Mouse (Mus musculus) lung, embryonic 14.5 days (tissue): Measurements from ENCODE around the gene Mdga1. TPM values are rescaled to one million over a fixed set of nuclear protein-coding genes. Genes with fewer than 3 reads are reported as not detected.

Source experiments
- ATAC-seq: fragments of 200-750 bp; cut with Nextera tagmentation; 2 replicates; pipeline ENCODE4 v1.8.0; 2017; ENCODE audit warnings: mild to moderate bottlenecking, moderate TSS enrichment, moderate library complexity; ENCODE audit not compliant: insufficient read depth
- DNase-seq: peaks from one replicate; pipeline ENCODE4 v3.0.0-alpha.2; 2015
- H3K27ac ChIP-seq: fragments of 300-500 bp; sonication (generic); 2 replicates; pipeline ENCODE4 v1.5.1; 2014; ENCODE audit warnings: low read depth, mild to moderate bottlenecking, moderate library complexity
- H3K27me3 ChIP-seq: fragments of 300-500 bp; sonication (generic); 2 replicates; pipeline ENCODE4 v1.6.1; 2014; ENCODE audit warnings: low read length, control low read depth; ENCODE audit not compliant: insufficient read depth
- H3K36me3 ChIP-seq: fragments of 300-500 bp; sonication (generic); 2 replicates; pipeline ENCODE4 v1.6.1; 2014; ENCODE audit warnings: control low read depth; ENCODE audit not compliant: insufficient read depth
- H3K4me1 ChIP-seq: fragments of 300-500 bp; sonication (generic); 2 replicates; pipeline ENCODE4 v1.6.1; 2014; ENCODE audit warnings: antibody characterized with exemption, control low read depth; ENCODE audit not compliant: insufficient read depth
- H3K4me2 ChIP-seq: fragments of 300-500 bp; sonication (generic); 2 replicates; pipeline ENCODE4 v1.6.1; 2014; ENCODE audit warnings: mild to moderate bottlenecking
- H3K4me3 ChIP-seq: fragments of 300-500 bp; sonication (generic); 2 replicates; pipeline ENCODE4 v1.5.1; 2014; ENCODE audit warnings: low read depth, low read length
- H3K9ac ChIP-seq: fragments of 300-500 bp; sonication (generic); 2 replicates; pipeline ENCODE4 v1.6.1; 2014
- H3K9me3 ChIP-seq: fragments of 300-500 bp; sonication (generic); 2 replicates; pipeline ENCODE4 v1.6.1; 2016; ENCODE audit warnings: low read depth, low read length, control low read depth
- CTCF ChIP-seq: IDR thresholded peaks from 2 replicates; pipeline ENCODE4 v1.5.1; 2016; ENCODE audit warnings: antibody characterized with exemption, low read depth
- WGBS: fragments of 180-500 bp; shearing (Covaris S2); extraction: QIAGEN DNeasy Blood & Tissue Kit; methylation state at CpG from one replicate; pipeline ENCODE4 v1.1.7; 2014; 5-methylcytosine and 5-hydroxymethylcytosine counted together
- polyA plus RNA-seq: library from polyadenylated mRNA; unstranded; fragments of >200 nt; fragmentation: Nextera tagmentation; extraction: Ambion mirVana; gene quantifications from 2 replicates; pipeline ENCODE4 v1.2.1, GENCODE M21; 2014

Gene Mdga1
- polyA plus RNA-seq, 1 experiment from 2014 or later: 8.9 TPM

DNA sequence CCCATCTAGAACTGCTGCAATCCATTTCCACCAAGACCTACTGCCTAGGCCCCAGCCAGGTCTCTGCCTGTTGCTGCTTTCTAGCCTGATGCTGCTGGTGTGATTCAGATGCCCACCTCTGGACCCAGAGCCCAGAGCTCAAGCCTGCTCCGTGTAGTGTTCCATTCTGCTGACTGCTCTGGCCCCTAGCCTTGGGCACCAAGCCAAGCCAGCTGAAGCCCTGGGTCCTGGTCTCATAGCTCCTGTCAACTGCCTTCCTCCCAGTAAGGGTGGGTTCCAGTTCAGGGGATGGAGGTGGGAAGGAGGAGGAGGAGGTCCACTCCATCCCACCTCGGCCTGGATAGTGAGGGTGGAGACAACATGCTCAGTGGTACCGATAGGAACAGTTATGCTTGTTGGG, 150.3 kb downstream of the Mdga1 start:
- Histone ChIP-seq H3K4me3 (no peak overlapping the region), H3K9me3 (no peaks in the 10 kb centered on the region), H3K27ac (no peak overlapping the region), H3K4me1 (peaks cover 14% of the 10 kb centered on the region; the same call in 1 of the 2 replicates), H3K9ac (no peak overlapping the region), H3K4me2 (no peak overlapping the region), H3K27me3 (no peaks in the 10 kb centered on the region), H3K36me3 (no peaks in the 10 kb centered on the region)
- DNase-seq (peak; percentile 27), ATAC-seq (no peak)
- WGBS: 69% methylated on average over 3 of the region's 3 CpGs
- TF ChIP-seq CTCF: no peak

DNA sequence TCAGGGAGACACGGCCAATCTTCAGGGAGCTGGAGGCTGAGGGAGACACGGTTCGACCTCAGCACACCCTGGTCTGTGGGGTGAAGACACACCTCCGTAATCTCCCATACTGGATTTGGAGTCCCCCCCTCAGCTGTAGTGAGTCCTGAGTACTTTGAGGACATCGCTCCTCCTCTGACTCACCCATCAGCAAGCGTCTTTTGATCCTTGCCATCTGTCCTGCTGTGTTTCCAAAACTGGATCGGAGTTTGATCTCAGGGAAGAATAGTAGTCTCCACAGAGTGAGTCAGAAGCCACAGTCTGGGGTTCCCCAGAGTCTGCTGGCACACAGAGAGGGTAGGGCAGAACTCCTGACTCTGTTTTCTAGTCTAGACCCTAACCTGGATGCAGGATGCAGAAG, 150.9 kb downstream of the Mdga1 start:
- no peaks in the 10 kb centered on the region for H3K9me3 ChIP-seq
- H3K9ac ChIP-seq: no peak overlapping the region
- no peak overlapping the region for H3K27ac ChIP-seq
- no peak overlapping the region for H3K4me3 ChIP-seq
- H3K36me3 ChIP-seq: no peaks in the 10 kb centered on the region
- WGBS: 47% methylated on average over 7 of the region's 7 CpGs
- H3K4me1 ChIP-seq: peaks cover 11% of the 10 kb centered on the region; the same call in 1 of the 2 replicates
- H3K4me2 ChIP-seq: no peak overlapping the region
- no peaks in the 10 kb centered on the region for H3K27me3 ChIP-seq
- DNase-seq (peak; percentile 78), ATAC-seq (peak; percentile 52; the same call in 1 of the 2 replicates)
- no peak for TF ChIP-seq CTCF

DNA sequence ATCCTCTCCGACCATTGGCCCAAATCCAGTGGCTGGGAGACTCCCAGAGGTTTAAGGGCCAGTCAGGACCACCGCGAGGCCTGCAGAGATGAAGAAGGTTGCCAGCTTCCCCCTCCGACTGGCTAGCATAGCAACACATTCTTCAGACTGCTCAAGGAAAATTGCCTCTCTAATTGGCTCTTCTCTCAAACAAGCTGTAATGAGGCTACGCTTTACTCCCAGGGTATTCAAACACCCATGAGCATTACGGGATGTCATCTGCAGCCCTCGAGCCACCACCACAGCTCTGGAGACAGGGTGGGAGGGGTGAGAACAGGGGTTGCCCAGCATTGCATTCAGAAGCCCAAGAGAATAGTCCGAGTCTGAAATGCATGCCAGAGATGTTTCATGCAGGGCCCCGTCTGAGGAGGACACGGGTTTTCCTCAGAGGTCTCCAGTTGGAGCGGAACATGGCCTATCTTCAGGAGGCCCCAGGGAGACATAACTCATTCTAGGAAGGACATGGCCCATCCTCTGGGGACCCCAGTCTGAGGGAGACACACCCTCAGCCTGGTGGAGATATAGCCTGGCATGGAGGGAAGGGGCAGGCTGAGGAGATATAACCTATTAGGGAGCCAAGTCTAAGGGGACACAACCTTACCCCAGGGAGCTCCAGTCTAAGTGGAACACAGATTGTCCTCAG, 151.5 kb downstream of the Mdga1 start:
- WGBS: 59% methylated on average over 11 of the region's 11 CpGs
- Histone ChIP-seq H3K9me3 (no peaks in the 10 kb centered on the region), H3K9ac (no peak overlapping the region), H3K27me3 (no peaks in the 10 kb centered on the region), H3K4me3 (no peak overlapping the region), H3K36me3 (no peaks in the 10 kb centered on the region), H3K4me2 (no peak overlapping the region), H3K4me1 (peaks cover 6% of the 10 kb centered on the region; the same call in 1 of the 2 replicates), H3K27ac (no peak overlapping the region)
- DNase-seq (peak; percentile 14), ATAC-seq (peak; percentile 38; the same call in 1 of the 2 replicates)
- no peak for TF ChIP-seq CTCF

DNA sequence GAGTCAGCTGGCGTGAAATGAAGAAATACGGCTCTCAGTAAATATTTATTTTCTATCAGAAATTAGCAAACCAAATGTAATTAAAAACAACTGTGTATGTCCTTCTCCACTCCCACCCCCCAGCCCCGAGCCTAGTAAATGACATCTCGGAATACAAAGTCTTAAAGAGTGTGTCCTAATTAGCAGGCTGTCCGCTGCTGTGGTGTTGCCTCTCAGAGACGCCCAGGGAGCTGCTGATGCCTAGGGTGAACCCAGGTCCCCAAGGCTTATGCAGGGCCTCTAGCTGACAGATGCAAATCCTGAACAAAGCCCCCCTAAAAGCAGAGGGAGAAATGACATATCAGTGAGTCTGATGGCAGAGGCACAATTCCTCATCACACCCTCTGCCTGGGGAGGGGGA, 155.1 kb downstream of the Mdga1 start:
- Histone ChIP-seq H3K4me3 (no peak overlapping the region), H3K9ac (no peak overlapping the region), H3K27ac (no peak overlapping the region), H3K9me3 (no peaks in the 10 kb centered on the region), H3K36me3 (no peaks in the 10 kb centered on the region), H3K4me1 (peaks cover 6% of the 10 kb centered on the region; the same call in 1 of the 2 replicates), H3K27me3 (no peaks in the 10 kb centered on the region), H3K4me2 (no peak overlapping the region)
- TF ChIP-seq CTCF: no peak
- WGBS: 35% methylated on average over 6 of the region's 6 CpGs
- DNase-seq (no peak), ATAC-seq (no peak)

DNA sequence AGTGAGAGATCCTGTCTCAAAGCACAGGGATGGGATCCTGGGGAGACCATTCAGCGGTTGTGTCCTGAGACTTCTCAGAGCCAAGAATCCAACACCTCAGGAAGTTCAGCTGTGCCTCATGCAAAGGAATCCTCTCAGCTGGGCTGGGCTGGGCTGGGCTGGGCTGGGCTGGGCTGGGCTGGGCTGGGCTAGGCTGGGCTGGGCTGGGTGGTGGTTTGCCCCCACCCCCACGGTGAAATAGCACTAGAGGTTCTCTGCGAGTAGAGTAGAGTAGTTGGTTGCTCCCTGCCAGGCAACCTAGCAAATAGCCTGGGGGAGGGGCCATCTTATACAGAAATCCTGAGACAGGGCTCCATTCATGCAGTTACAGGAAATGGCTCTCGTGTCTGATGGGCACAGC, 156.6 kb downstream of the Mdga1 start:
- 8% methylated on average over 4 of the region's 4 CpGs for WGBS
- DNase-seq (peak; percentile 12), ATAC-seq (no peak)
- H3K9me3 ChIP-seq: no peaks in the 10 kb centered on the region
- H3K4me3 ChIP-seq: no peak overlapping the region
- H3K4me2 ChIP-seq: no peak overlapping the region
- H3K36me3 ChIP-seq: no peaks in the 10 kb centered on the region
- no peak overlapping the region for H3K9ac ChIP-seq
- no peak for TF ChIP-seq CTCF
- no peaks in the 10 kb centered on the region for H3K27me3 ChIP-seq
- H3K27ac ChIP-seq: no peak overlapping the region
- H3K4me1 ChIP-seq: 0 out of 2 replicates have a peak, but pooled peaks cover under 1% of the 10 kb centered on the region

DNA sequence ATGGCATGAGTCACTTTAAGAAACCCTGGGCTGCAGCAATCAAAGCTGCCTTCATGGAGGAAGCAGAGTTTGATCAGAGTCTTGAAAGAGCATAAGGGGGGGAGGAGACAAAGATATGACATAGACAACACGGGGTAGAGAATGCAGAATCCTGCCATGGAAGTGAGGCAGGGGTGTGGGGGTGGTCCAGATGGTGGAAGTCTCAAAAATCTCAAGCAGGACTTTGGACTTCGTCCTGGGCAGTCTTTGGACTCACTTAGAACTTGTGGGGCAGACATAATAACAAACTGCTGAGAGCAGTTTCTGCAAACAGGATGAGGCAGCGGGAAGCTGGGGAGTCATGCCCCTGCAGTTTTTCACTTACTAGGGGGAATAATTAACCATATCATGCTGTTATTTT, 166.3 kb downstream of the Mdga1 start:
- H3K4me1 ChIP-seq: no peaks in the 10 kb centered on the region
- no peak for TF ChIP-seq CTCF
- WGBS: 57% methylated on average over 3 of the region's 3 CpGs

DNA sequence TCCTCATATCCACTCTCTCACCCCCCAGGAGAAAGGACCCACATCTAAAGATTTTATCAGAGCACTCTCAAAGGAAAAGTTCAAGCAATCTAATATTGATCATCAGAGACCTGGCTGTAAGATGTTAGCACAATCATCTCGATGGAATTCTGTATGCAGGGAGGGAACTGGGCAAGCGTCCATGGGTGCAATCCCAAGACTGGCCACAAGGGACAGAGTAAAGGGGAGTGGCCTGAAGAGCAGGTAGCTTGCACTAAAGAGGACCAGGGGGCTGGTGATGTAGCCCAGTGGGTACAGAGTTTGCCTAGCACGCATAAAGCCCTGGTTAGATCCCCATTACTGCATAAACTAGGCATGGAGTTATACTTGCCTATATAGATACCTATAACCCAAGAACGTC, 168.5 kb downstream of the Mdga1 start:
- WGBS: 27% methylated on average over 4 of the region's 4 CpGs
- ATAC-seq (no peak), DNase-seq (peak; percentile 79)
- Histone ChIP-seq H3K4me2 (no peak overlapping the region), H3K4me1 (no peaks in the 10 kb centered on the region), H3K27ac (no peak overlapping the region), H3K4me3 (no peak overlapping the region), H3K9me3 (0 out of 2 replicates have a peak, but pooled peaks cover 4% of the 10 kb centered on the region), H3K36me3 (no peaks in the 10 kb centered on the region), H3K27me3 (no peaks in the 10 kb centered on the region), H3K9ac (no peak overlapping the region)
- peak; percentile 78 for TF ChIP-seq CTCF

More for the DNA sequence above, 166.3 kb downstream of the Mdga1 start:
- H3K4me2 ChIP-seq: no peak overlapping the region
- ATAC-seq (no peak), DNase-seq (no peak)
- H3K9ac ChIP-seq: no peak overlapping the region
- H3K27ac ChIP-seq: no peak overlapping the region
- no peaks in the 10 kb centered on the region for H3K27me3 ChIP-seq
- no peaks in the 10 kb centered on the region for H3K36me3 ChIP-seq
- H3K4me3 ChIP-seq: no peak overlapping the region
- H3K9me3 ChIP-seq: 0 out of 2 replicates have a peak, but pooled peaks cover 4% of the 10 kb centered on the region
